Mouse (Mus musculus): ENCODE results near the gene Kif1a.

GRCm38 (mm10) chr1:93123179-93123854 lies 21.6 kb upstream of the Kif1a start:
- TF ChIP-seq GATA1 (IDR thresholded peaks at IDR 0.05; ENCODE audit: low read length), result no peak
- 0 out of 3 replicates have a peak, but pooled peaks have one; percentile 14 for TF ChIP-seq TAL1 (IDR thresholded peaks at IDR 0.05; ENCODE audit: low read length)

Measured in erythroblast, embryonic 14.5 days (primary cell).